Mouse (Mus musculus) 416B (cell line): Measurements from ENCODE around the gene Rab8b.
"Not testable (repeated sequence)": the region's sequence is repeated elsewhere in the genome, so short reads cannot be mapped to it uniquely, and the experiment has no call there.

Source experiments
- DNase-seq: peaks from one replicate; pipeline ENCODE4 v3.0.0; 2011; ENCODE audit warnings: low read depth

Gene Rab8b

GRCm38 (mm10) chr9:66886818-66887217 lies 32.7 kb downstream of the Rab8b start:
- peak; percentile 93 for DNase-seq

DNA sequence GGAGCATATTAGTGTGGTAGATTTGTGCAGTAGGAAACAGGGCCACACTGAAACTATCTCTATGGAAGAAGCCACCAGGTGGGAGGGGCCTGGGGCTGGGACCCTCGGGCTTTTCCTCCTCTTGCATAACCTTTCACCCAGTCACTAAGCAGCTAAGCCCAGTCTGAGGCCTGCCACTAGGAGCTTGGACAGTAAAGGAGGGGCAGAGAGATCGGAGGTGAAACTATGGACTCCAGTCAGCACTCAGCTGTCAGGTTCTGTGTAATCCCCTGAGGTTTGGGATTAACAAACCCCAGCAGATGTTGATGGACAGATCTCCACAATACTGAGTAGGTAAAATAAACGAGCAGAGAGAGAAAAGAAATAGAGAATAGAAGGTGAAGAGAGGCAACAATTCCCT lies 33.1 kb downstream of the Rab8b start:
- no peak for DNase-seq

DNA sequence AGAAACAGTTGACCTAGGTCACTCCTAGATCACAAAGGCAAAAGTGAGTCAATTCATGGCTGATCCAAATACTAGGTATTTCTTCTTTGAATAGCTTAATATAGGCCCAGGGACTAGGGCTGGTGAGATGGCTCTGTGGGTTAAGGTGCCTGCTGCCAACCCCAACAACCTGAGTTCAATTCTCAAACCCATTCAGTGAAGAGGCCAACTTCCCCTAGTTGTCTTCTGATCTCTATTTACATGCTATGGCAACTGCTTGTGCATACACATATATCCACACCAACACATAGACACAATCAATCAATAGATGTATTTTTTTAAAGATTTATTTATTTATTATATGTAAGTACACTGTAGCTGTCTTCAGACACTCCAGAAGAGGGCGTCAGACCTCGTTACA lies 34.9 kb downstream of the Rab8b start:
- DNase-seq: no peak

GRCm38 (mm10) chr9:66883500-66883899 lies 36.0 kb downstream of the Rab8b start:
- DNase-seq: peak; percentile 69

GRCm38 (mm10) chr9:66882406-66882821 lies 37.1 kb downstream of the Rab8b start:
- DNase-seq: peak; percentile 78

DNA sequence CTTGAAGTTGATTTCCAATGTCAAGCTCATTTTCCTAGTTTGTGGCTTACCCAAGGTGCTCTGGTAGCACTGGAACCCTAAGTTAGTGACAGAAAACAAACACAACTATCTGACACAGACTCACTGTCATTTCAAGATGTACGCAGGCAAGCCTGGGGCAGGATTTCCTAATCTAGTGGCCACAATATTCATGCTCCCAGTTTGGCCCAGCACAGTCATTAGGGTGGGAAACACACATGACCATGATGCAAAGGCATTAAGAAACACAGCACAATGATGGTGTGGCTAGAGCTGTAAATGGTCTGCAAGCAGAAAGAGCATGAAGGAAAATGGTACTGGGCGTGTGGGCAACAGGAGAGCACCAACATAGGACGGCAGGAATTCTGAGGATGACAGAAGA lies 37.6 kb downstream of the Rab8b start:
- DNase-seq: peak; percentile 65

GRCm38 (mm10) chr9:66880752-66881151 lies 38.7 kb downstream of the Rab8b start:
- no peak for DNase-seq

- DNase-seq: peak; percentile 31
Measured at GRCm38 (mm10) chr9:66879486-66879885, 40.0 kb downstream of the Rab8b start.

GRCm38 (mm10) chr9:66878899-66879298 lies 40.6 kb downstream of the Rab8b start:
- no peak for DNase-seq

DNA sequence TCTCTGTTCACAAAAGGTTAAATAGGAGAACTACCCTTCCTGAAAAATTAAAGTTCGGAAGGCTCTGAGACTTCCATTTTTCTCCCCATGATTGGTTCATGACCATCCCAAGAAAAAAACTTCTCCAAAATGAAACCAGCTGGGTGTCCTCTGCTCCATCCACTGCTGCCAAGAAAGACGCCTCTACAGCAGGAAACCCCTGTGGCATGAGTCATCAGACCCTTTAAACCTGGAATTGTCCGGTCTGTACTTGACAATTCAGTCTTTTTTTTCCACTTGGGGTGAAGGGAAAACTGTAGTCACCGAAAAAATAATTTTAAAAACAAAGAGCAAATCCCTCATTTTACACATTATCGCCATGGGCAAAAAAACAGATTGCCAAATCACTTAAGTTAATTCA lies 42.9 kb downstream of the Rab8b start:
- DNase-seq: peak; percentile 91

- no peak for DNase-seq
Measured at GRCm38 (mm10) chr9:66874297-66874696, 45.2 kb downstream of the Rab8b start.

DNA sequence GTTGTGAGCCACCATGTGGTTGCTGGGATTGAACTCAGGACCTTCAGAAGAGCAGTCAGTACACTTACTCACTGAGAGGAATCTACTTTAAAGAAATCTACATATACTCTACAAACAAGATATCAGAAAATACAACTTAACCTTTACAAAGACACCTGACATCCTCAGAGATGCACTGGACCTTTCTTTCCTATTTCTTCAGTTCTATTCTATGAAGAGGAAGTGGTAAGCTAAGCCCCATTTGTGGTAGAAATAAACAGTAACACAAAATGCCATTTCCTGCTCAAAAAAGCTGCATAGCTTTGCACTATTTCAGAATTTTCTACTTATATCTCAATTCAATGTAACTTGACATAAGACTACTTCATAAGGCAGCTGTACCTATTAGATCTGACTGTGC lies 46.0 kb downstream of the Rab8b start:
- DNase-seq: peak; percentile 57

DNA sequence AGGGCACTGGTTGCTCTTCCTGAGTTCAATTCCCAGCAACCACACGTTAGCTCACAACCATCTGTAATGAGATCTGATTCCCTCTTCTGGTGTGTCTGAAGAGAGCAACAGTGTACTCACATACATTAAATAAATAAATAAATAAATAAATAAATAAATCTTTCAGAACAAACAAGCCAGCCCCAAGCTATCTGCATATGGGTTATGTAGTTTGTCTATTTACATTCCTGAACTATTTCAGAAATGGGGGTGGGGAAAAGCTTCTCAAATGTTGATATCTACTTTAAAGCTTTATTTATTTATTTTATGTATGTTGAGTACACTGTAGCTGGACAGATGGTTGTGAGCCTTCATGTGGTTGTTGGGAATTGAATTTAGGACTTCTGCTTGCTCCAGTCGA lies 46.5 kb downstream of the Rab8b start:
- not testable (repeated sequence) for DNase-seq

DNA sequence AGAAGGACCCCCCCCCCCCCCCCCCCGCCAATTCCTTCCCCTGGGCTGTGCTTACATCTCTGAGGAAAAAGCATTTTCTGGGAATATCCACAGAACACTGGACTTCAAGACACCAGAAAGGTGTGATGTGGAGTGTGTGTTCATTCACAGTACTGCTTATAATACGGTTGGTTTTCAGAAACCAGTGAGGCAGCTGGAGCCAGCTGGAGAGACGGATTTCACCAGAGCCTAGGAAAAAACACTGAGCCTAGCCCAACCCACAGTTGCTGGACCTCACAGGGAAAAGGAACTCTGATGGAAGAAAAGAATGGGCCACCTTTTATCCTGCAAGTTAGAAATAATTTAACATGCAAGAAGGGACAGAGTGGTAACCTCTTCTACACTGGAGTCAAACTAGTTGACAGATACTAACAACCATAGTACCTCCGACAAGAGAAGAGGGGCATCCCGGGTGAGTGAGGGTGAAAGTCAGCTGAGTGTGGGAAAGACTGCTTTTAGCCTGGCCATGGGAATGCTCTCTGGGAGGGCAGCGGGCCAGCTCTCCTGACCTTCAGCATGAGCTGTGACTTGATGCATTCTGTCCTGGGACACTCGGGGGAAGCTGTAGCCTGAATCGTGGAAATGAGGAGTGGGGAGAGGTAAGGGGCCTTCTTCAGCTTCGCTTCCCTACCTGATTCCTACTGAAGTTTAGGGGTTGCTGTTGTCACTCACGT lies 47.3 kb downstream of the Rab8b start:
- no peak for DNase-seq

GRCm38 (mm10) chr9:66864708-66865107 lies 54.8 kb downstream of the Rab8b start:
- no peak for DNase-seq

GRCm38 (mm10) chr9:66863456-66863855 lies 56.0 kb downstream of the Rab8b start:
- DNase-seq: no peak

DNA sequence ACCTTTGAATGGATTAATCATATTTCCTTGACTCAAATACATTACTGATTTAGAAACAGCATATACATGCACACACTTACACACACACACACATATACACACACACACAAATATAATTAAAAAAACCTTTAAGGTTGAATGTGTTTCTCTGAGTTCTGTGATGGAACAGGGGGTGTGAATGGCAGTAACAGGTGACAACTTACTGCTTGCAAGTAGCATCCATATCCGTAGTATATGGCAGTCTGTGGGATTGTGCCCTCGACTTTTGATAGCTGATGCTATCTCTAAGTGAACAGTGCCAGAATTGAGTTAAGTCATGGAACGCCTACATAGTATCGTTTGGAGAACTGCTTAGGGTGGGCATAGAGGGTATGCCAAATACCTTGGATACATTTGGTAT lies 57.3 kb downstream of the Rab8b start:
- DNase-seq: no peak

- DNase-seq: no peak
Measured at GRCm38 (mm10) chr9:66861104-66861767, 58.3 kb downstream of the Rab8b start.

DNA sequence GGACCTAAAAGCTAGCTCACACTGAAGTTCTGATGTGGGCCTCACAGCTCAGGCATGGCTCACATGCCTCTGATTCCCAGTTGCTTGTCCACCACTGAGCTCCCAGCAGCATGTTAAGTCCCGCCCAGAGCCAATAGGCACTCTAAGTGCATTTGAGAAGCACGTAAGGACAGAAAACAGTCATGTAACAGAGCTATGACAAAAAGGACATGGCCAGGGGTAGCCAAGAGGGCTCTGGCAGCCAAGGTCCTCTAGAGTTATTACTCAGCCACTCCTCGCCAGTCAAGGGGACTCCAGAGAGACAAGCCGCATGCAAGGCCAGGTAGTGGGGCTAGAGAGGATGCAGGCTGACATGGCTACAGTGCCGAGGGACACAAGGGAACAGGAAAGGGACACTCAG lies 60.0 kb downstream of the Rab8b start:
- DNase-seq: no peak

DNA sequence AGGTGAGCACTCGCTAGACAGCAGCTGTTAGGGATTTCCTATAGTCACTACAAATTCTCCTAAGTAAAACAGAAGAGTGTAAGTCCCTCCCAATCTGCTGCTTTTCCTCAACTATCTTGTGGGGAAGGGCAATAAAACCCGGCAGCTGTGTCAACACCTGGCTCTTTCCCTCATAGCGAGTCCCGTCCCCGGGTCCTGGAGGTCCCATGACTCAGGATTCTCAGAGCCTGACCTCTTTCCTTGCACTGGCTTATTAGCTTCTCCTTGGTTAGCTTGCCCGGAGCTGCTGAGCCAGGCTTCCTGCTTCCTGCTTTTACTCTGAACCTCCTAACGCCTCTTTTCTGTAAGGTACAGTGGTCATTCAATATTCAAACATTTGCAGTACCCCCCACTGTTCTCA lies 63.6 kb downstream of the Rab8b start:
- DNase-seq: no peak

- no peak for DNase-seq
Measured at GRCm38 (mm10) chr9:66852592-66852991, 66.9 kb downstream of the Rab8b start.

- no peak for DNase-seq
Measured at GRCm38 (mm10) chr9:66850966-66851365, 68.5 kb downstream of the Rab8b start.

DNA sequence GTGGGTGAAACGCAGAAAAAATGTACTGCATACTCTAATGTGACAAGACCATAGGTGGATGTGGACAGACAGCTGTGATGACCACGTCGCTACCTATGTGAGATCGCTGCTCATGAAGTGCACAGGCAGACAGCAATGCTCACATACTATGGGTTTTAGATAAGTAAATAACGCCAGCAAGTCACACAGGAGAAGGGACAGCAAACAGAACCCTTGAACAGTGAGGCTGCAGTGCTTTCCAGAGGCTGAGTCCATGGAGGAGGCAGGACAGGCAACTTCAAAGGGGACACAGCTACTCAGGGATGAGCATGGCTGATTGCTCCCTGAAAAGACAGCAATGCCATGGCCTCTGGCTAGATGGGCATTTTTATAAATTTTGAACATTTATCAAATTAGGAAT lies 72.7 kb downstream of the Rab8b start:
- DNase-seq: no peak

DNA sequence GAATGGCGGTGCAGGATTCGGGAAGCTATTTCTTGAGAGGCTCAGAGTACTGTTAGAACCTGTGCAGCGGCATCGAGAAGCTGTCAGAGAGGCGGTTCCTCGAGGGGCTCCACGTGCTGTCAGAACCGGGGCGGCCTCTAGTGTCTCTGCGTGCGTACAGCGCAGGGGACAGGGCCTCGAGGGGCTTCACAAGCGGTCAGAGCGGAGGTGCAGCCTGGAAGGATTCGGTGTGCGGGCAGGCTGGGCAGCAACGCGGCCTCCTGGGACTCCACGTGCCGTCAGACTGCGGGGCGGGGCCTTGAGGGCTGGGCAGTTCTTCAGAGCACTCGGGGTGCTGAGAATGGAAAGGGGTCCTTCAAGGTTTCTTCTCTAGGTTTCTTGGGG lies 84.4 kb downstream of the Rab8b start:
- no peak for DNase-seq
